Mouse (Mus musculus) CD4-positive, CD25-positive, alpha-beta regulatory T cell, adult 4 months (primary cell): Measurements from ENCODE around the gene Npas2. TPM values are rescaled to one million over a fixed set of nuclear protein-coding genes. Genes with fewer than 3 reads are reported as not detected.

Experiments used
- ATAC-seq: one replicate; pipeline ENCODE4 v1.8.0; 2017
- polyA plus RNA-seq, 2 experiments: library from polyadenylated mRNA; unstranded; fragments of 100-300 nt; shearing (Covaris generic); gene quantifications; one replicate each; pipeline ENCODE4 v1.2.1; 2017

The Npas2 gene
- polyA plus RNA-seq, 2 experiments from 2014 or later = 0.17 to 0.32 TPM

DNA sequence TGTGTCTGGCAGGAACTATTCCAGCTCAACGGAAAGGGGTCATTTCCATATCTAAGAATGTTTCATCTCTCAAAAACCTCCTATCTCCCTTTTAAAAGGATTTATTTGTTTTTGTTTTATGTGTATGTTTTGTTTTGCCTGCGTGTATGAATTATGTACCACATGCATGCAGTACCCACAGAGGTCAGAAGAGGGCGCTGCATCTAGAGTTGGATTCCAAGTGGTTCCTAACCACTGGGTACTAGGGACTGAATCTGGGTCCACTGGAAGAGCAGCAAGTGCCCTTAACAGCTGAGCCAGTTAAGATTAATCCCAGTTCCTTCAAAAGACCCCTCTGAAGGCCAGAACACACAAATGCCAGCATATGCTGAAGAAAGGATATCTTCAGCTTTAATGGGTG lies 24.1 kb downstream of the Npas2 start:
- no peak for ATAC-seq

DNA sequence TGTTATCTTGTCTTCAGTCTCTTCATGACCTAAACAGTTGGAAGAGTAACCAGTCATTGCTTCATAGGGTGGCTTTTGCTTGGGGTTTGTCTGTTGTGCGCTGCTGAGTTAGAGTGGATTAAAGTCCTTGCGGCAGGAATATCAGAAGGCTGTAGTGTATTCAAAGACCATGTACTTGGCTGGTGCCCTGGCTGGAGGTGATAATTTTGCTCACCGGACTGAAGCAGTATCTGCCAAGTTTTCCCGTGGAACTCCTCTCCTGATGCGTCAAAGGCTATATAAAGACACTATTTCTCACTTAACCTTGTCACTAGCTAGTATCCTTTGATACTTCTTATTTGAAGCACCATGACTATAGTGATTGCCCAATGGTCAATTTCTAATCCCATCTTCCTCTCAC lies 34.9 kb downstream of the Npas2 start:
- no peak for ATAC-seq

DNA sequence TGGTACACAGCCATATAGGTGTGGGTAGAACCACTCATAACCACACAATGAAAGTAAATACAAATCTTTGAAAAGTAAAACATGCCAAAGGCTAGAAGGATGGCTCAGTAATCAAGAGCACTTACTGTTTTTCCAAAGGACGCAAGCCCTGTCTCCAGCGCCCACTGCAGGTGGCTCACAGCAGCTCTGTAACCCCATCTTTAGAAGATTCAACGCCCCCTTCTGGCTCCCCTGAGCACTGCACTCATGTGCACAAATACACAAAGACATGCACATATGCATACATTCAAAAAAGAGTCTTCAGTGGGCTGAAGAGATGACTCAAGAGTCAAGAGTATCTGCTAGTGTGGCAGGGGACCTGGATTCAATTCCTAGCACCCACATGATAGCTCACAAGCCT lies 36.5 kb downstream of the Npas2 start:
- no peak for ATAC-seq

DNA sequence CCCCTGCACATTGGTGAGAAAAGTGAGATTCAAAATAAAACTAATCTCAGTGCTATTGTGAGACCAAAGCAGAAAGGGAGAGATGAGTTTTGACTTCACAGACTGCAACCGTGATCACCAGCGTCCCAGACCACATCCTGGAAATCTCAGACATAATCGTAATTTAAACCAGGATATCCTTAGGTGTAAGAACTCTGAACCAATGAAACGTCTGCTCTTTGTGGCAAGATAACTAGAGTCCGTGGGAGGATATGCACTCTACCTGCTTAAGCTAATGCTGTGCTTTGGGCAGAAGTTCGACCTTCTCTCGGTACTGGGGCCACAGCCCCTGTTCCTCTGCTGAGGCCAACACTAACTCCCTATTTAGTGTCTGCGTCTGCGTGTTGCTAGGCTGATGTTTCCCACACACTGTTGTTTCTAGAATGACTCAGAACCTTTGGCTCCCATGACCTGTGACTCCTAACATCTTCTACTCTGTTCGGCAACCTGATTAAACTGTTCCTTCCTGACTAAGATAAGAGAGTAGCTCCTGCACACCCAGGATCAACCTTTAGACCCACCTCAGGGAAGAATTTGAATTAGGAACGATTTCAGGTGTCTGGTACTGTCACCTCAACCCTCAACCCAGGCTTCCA lies 41.4 kb downstream of the Npas2 start:
- ATAC-seq = peak; percentile 84

DNA sequence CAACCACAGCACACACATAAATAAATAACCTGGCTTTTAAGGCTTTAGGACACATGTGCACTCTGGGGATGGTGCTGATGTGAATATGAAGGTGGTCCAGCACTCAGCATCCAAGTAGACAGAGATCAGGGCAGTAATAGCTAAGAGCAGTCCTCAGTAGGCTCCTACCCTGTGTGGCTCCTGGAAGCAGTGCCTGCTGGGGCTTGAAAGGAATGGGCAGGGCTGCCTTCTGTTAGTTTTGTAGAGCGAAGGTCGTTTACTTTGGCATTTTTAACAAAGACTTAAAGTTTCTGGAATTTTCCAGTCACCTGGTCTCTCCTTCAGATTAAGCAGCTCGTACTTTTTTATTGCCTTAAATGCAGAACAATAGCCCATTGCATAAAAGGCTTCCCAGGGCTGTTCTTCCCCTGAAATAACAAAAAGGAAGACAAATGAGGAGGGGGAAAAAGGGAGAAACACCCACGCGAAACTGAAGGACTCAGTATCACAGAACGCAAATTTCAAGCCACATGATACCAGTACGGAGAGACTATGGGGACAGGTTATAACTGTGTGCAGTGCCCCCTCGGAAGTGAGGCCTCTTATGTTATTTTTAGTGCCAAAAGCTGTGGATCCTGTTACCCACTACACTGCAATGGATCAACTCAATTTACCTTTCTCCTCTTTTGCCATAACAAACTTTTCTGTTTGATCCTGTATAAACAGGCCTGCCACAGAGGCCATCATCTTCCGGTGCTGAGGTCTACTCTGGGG lies 44.1 kb downstream of the Npas2 start:
- ATAC-seq = no peak

DNA sequence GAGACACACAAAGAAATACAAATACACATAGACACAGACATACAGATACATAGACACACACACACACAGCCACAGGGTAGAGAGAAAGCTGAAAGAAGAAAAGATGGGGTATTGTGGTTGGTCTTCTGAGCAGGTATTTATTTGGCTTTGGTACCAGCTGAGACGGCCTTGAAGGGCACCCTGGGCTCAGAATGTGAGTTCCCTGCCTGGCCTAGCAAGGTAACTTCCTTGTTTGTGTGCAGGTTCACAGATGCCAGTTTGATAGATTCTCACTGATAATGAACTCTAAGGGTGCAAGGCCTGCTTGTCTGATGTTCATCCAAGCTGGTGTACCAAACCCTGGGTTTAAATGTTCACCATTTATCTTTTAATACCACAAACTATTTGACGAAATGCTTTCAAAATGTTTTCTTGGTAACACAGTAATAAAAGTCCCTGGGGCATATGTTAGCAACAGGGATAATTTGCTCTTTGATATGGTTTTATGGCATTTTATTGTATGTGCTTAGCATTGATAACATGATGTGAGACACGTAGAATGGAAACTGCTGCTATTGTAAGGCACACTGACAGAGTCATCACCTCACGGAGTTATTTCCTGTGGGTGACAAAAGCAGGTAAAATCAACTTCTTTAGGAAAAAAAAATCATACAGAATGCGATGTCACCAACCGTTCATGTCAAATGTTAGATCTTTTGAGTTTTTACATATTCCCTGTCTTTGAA lies 47.5 kb downstream of the Npas2 start:
- ATAC-seq = no peak

DNA sequence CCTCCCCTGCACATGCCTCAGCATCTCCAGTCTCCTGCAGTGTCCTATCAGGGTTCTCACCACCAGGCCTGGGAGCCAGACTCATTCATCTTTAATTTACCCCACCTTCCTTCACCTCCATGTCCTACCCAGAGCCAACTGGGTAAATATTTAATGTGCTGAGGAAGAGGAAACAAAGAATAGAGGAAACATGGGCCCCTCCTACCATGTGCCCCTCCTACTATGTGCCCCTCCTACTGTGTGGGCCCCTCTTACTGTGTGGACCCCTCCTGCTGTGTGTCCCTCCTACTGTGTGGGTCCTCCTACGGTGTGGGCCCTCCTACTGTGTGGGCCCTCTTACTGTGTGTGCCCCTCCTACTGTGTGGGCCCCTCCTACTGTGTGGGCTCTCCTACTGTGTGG lies 51.2 kb downstream of the Npas2 start:
- no peak for ATAC-seq

DNA sequence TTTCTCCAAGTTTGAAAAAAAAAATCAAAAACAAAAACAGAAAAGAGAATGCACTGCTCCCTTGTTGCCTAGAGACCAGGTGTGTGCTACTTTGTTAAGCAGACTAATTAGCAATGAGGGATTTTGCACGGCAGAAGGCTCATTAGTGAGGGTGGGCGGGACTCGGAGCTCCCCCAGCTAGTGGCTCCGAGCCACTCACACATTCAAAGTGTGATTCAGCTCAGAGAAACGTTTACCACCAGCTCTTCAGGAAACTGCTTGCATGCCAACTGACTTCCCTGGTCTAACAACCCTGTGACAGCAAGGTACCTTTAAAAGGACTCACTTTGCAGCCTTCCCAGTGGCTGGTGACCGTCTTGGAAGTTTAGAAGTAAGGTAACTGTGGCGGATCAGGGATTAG lies 58.1 kb downstream of the Npas2 start:
- no peak for ATAC-seq

DNA sequence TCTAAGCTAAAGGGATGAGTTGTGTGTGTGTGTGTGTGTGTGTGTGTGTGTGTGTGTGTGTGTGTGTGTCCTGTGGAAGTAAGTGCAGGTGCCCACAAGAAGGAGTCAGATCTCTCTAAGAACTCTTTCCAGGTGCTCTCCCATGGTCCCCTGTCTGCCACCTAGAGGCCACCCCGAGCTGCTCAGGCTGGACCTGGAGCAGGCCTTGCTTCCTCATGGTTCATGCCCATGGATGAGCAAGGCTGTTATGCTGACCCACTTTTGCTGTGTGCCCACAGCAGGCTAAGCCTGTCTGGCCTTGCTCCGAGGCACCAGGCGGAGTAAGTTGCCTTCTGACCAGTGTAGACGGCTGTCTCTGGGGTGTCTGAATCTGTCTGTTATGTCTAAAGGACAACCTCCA lies 60.2 kb downstream of the Npas2 start:
- no peak for ATAC-seq

DNA sequence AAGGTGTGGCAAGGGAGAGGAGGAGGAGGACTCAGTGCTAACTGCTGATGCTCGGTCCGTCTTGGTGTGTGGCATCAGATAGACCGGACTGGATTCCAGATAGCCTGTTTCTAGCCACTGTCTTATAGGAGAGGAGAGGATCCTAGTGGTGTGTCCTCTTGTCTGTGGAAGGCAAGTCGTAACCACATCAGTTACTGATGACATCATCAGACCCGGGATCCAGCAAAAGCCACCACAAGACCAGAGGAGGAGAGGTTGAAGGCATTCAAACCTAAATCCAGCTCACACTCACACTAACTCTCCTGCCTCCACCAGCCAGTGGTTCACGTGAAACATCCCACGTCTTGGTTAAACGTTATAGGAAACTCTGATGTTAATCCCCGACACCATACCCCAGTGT lies 62.5 kb downstream of the Npas2 start:
- no peak for ATAC-seq

DNA sequence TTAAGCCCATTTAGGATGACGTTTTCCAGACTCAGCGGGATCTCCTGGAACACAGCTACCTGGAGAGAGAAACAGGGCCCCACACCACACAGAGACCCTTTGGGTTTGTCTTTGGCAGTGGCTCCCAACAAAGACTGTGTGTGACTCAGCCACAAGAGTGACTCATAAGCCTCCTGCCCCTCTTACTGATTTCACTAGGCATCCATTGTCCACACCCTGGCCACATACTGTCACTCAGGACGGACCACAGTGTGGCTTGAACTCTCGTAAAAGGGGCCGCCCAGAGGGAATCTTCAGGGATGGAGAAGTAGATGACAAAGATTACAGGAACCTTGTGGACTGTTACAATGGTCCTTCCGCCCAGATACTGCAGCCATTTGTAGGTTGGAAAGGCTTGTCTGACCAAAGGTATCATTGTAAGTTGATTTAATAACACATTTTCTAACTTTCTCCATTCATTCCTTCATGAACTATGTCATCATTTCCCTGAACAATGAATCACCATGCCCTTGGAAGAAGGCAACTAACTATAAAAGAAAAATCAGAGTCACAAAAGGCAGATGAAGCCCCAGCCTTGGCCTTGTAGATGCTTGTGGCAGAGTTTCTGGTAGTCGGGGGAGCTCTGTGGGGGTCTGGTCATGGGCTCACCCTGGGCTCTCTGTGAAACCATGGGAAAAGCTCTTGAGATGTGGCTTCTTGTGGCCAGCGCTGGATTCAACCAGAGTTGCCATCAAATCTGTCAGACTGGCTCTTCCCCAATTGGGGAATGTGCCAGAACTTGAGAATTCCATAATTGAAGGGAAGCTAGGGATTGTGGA lies 63.2 kb downstream of the Npas2 start:
- no peak for ATAC-seq

DNA sequence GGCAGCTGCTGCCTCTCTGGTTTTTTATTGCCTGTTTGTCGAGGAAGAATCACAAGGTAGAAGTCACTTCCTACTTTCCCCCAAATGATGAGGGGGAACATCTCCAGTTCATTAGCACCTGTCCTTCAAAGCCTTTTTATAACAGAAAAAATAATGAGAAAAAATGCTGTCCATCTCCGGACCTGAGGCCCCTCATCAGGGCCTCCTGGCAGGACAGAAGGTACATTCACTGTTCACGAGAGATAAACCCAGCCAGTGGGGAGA lies 63.7 kb downstream of the Npas2 start:
- ATAC-seq = no peak

DNA sequence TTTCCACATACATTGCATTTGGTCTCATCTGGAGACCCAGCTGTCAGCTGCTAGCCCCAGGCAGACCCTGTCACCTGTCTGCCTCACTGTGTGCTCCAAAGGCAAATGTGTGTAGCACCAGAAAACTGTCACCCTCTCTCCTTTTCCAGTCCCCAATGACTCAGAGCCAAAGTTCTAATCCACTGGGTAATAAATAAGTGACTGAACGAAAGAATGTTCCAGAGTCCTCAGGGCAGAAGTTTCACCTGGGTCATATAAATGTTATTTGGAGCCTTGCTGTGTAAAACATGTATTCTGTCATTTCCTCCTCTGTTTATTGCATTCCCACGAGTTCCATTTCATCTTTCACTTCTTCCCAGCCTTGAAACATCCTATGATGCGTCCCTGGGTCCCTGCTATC lies 66.1 kb downstream of the Npas2 start:
- ATAC-seq = no peak

DNA sequence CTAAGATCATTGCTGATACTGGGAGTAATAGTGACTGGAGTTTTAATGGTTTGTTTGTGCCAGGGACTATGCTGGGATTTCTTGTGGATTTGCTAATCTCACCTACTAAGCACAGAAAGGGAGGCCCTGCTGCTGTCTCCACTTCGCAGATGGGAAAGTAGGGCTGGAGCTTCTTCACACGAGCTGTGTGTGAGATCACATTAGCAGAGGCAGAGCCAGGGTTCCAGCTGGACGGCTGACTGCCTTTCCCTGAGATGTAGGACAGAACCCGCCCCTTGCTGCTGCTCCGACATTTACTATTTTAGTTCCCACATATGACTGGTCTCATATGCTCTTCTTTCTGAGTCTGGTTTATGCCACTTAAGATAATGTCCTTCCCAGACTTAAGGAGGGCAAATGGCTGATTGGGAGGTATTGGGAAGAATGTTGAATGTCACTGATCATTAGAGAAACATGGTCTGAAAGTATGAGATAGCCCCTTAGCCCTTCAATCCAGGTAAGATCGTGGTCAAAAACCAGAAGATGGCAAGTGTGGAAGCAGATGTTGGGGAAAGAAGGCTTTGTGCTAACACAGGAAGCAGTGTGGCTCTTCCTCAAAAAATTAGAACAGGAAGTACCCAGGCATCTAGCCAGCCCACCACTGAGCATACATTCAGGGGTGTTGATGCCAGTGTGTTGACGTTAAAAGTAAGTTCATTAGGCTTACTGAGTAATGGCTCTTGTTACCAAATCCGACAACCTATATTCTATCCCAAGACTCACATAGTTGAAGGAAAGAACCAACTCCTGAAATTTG lies 66.8 kb downstream of the Npas2 start:
- no peak for ATAC-seq

DNA sequence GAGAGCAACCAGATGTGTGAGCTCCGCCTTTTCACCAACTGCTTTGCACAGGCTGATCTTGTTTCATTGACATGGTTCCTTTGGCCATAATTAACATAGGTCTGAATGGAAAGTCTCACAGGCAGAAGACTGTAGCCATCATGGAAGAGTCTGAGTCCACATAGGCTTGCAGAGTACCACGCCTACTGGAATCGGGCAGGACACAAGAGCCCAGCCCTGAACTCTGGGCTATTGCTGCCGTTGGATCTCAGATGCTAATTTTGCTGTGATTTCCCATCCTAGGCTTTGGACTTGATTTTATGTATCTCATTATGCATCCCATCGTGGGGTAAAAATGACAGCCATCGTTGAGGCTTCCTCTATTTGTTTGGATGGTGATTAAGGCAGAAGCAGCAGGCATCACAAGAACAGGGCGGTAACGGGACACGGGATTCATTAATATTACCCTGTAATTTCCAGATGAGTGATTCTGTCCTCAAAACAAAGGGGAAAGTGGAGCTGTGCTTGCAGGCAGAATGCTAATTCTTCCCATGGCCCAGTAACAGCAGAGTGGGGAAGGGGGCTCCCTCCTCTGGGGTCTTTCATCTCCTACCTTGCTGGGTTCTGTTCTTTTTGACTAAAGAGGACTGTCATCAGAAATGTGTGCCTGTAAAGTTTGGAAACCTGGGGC lies 73.4 kb downstream of the Npas2 start:
- ATAC-seq = no peak

DNA sequence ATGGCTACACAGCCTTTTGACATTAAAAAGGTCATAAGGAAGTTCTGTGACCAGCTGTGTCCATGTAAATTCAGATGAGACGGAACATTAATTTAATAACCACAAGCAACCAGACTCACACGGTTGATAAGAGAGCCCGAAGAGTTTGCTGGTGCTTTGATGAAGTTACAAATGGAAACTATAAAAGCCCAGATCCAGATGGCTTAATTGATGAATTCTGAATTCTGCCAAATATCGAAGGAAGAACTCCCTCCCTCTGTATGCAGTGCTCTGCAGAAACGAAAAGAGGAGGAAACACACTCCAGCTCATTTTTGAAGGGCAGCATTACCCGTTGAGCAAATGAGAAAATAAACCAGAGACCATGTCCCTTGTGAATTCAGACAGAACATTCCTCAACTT lies 79.4 kb downstream of the Npas2 start:
- ATAC-seq = no peak

DNA sequence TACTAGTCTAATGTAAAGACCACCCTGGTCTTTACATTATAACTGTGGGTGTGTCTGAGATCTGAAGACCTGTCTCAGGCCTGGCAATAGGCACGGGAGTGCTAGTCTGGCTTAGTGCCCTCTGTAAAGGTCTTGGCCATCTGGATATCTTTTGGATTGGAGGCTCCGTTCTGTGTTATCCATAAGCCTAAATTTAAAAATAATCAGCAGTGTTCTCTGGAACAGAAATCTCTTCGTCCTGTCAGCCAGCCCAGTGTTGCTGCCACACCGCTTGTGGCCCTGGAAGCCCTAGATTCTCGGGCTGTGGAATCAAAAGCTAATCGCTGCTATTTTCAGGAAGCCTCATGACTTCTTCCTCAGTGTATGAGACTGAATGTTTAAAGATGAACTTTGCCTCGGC lies 86.9 kb downstream of the Npas2 start:
- no peak for ATAC-seq

DNA sequence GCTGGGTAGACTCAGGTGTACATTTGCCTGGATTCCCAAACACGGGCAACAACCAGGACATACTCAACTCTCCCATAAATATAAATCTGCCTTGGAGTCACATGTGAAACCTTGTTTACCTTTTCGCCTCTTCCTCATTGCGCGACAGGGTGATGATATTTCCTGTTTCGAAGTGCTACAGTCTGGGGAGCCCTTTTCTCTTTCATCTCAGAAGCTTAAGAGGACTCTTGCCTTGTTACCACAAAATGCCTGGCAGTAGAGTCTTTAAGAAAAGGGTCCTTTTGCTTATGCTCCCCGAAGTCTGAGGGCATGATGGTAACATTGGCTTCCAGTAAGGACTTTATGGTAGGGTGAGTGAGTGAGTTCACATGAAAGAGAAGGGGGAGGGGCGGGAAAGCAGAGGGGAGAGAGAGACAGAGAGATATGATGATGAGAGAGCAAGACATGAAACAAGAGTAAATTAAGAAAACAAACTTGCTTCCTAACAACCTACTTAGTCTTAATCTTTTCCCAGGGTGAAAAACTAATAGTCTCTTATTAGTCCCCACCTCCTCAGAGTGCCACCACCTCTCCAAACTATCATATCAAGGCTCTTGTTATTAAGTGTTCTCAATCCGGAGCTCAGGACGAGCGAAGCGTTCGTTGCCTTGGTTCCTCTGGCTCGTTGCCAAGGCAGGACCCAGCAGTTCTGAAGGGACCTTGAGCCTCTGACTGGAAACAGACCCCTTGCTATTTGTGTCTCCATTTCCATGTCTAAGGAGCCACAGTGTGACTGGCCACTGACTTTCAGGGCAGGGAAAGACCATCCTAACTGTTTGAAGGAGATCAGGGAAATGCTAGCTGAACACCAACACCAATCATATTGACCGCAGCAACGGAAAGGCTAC lies 87.7 kb downstream of the Npas2 start:
- peak; percentile 90 for ATAC-seq

DNA sequence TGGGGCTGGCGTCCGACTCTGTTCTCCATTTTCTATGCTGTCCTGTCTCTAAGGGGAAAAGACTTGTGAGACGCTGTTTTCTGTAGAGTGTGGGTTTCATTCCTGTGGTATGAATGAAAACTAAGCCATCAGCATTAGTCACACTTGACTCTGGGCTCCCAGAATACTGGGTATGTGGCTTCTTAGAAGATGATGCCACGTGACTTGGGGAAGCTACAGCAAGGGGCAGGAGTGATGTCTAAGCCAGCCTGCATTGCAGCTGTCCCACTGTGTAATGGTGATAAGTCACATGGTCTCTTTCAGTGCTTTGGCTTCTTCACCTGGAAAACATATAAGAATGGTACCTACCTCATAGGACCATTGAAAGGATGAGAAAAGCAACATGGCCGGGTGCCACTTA lies 88.4 kb downstream of the Npas2 start:
- peak; percentile 53 for ATAC-seq

DNA sequence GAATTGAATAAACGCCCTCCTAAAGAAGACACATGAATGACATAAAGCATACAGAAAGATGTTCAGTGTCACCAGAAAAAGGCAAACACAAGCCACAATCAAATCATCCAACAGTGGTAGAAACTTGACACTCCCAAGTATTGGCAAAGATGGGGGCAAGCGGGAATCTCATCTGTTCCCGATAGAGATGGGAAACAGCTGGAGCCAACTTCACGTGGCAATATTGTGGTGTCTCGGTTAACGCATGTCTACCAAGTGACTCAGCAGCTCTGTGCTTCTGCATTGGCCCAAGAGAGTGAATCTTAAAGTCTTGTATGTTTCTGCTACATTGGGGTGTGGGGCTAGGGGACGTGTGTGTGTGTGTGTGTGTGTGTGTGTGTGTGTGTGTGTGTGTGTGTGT lies 89.8 kb downstream of the Npas2 start:
- ATAC-seq = no peak

DNA sequence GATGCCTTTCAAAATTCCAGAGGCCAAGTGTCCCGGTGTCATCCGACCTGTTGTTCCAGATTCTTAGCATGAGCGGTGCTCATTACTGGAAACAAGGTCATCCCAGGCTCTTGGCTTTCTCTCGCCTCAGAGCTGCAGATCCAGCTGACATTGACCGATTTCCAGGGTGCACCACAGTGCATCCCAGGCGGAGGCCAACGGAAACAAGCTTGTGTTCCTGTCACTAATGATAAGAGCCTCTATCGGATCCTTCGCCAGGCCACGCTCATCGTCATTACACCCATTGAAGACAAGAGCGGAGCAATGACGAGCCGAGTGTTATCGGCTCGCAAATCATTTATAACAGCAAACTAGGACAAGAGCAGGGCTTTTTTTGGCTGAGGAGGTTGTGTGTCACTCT lies 91.3 kb downstream of the Npas2 start:
- ATAC-seq = no peak
